Mouse (Mus musculus): ENCODE measurements around the gene Zbtb49.

Gene Zbtb49

DNA sequence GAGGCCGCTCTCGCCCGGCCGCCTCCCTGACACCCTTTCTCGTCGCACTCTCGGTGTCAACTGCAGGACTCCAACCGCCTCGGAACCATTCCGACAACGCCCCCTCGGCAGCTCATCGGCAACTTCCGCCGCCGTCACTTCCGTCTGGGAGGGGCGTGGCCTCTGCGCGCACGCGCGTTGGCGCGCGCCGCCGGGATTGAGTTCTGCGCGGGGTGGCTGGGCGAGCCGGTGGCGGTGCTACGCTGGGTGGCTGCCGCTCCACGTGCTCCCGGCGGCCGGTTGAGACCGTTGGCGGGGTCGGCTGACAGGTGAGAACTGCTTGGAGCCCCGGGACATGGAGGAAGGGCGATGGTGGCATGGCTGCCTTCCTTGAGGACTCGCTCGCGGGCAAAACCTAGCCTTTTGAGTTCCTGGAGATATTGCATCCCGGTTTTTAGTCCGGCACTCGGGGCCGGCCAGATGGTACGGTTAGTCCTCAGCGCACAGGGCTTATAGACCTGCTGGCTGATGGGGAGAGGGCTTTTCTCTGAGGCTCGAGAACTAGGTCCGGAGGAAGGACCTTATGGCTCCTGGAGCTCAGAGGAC lies at the start of gene Zbtb49, which contains the start of gene Lyar:
TSS of gene Zbtb49 (minus strand) at position 130 of the 585 bp plus-strand sequence.
TSS of gene Lyar (plus strand) at position 143 of the 585 bp plus-strand sequence.
- peak; percentile 82 for DNase-seq (ENCODE audit: low read depth)

DNA sequence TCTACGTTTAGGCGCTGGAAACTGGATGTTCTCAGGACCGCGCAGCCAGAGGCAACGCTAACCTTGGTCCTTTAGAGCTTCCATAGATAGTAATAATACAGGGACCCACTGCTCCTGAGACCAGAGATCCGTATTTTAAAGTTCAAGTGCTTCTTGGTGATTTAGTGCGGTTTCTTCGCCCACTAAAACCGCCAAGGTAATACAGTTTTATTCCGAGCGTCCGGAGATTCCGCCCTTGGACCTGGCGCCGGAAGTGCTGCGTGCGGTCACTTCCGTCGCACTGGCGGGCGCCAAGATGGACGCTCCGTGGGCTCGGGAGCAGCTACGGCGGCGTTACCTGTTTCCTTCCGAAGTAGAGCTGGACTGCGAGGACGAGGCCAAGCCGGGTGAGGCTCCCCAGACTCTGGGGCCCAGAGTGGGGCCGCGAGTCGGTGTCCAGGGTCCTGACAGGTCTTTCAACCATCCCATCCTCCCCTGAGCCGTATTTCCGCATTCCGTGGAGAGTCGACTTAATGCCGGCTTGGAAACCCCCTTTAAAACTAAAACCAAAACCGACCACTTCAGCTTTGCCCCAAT lies 39.9 kb upstream of the Zbtb49 start, which contains the start of gene Tmem128:
TSS of gene Tmem128 (plus strand) at position 79 of the 576 bp plus-strand sequence.
- DNase-seq (ENCODE audit: low read depth), result no peak

DNA sequence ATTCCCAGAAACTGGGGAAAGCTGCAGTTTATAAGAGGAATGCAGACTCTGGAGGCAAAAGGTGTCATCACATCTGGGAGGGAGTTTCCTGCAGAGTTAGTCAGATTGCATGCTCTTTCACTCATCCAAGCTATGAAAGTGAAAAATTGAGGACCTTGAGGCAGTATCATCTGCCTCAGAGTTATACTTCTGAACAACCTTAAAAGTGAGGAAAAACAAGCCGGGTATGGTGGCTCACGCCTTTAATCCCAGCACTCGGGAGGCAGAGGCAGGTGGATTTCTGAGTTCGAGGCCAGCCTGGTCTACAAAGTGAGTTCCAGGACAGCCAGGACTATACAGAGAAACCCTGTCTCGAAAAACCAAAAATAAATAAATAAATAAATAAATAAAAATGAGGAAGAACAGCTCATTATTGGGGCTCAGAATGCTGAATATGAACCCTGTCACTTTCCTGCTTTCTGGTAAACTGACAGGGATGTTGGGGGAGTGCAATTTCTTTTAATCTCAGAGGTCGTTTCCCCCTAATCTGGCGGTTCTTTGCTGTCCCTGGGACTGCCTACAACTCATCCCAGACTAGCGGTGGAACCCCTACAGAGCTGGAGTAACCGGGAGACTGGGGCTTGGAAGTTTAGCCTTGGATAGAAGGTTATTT lies 39.3 kb upstream of the Zbtb49 start:
- no peak for DNase-seq (ENCODE audit: low read depth)

DNA sequence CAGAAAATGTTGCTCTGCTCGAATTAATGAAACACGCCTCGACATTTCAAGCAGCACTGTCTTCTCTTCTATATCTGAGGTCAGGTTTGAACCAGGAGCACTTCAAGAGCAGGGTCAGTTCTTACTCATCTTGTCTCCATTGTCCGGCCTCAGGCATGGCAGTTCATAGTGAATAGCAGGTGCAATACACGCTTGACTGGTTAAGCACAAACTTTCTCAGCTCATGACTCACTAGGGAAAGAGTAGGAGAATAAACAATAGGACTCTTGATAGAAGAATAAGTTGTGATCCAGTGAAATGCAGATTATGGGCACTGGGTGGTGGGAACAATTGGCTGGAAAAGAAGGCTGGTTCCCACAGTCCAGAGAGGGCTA lies 38.5 kb upstream of the Zbtb49 start:
- no peak for DNase-seq (ENCODE audit: low read depth)

DNA sequence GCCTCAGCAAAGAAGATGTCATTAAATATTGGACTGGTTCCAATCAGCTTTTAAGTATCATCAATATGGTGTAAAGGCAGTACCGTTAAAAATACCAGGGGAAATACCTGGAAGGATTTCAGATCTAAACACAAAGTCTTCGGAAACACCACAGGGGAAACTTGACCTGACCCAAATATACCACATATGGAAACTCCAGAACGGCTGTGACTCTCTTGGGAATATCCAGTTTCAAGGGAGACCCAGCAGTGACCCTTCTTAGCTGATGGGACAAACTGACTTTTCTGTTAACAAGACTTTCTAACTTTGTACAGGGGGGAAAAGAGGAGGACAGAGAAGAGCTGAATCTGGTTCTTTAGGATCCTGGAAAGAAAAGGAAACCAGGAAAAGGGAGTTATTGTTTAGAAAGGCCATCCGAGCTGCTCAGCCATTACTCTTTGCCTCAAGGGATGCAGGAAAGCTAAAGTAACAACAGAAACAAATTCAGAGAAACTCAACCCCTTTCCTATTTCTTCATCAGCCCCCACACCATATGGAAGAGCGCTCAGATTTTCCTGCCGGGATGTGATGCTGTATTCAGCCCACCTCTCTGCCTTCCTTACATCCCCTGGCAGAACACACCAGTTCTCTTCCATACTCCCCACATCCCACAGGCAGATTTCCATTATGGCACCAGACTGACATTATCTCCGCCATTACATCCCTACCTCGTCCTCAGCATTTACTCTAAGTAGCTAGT lies 37.9 kb upstream of the Zbtb49 start:
- DNase-seq (ENCODE audit: low read depth), result no peak

DNA sequence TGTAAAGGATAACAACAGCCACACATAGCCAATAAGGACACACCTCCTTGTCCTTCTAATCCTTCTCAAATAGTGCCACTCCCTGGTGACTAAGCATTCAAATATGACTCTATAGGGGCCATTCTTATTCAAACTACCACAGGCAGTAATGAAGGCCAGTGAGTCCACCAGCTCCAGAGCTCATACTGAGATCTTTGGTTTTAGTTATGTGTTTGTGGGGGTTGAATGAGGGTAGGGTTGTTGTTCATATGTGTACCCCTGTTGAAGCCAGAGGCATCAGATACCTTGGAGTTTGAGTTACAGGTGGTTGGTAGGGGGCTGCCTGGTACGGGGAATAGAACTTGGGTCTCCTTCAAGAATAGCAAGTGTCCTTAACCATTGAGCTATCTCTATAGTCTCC lies 36.3 kb upstream of the Zbtb49 start:
- no peak for DNase-seq (ENCODE audit: low read depth)

DNA sequence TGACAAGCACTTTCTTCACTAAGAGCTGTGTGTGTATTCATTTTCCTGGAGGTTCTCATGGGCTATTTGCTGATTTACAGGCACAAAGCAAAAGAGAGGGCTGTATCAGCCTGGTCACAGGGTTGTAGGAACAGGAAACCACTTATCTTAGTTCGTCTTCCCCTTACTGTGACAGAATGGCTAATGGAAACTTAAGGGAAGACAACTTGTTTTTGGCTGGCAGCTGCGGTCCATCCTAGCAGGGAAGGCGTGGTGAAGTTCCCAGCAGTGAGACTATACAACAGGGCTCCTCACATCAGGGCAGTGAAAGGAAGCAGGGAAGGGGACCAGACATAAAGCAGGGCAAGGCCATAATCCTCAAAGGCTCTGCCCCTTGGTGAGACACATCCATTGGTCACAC lies 35.4 kb upstream of the Zbtb49 start:
- no peak for DNase-seq (ENCODE audit: low read depth)

DNA sequence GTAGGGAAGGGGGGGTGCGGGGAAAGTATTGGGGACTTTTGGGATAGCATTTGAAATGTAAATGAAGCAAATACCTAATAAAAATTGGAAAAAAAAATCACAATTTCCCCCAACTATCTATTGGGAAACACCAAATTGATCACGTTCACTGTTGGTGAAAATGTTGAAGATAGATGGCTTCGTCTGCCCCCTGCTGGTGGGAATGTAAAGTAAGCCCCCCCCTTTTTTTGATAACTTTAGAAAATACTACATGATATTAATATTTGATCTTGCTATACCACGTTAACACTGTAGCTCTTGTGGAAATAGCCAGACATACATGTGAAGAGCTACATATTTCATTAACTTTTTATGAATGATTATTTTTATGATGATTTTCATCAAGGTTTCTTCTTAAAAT lies 34.9 kb upstream of the Zbtb49 start:
- DNase-seq (ENCODE audit: low read depth), result no peak

DNA sequence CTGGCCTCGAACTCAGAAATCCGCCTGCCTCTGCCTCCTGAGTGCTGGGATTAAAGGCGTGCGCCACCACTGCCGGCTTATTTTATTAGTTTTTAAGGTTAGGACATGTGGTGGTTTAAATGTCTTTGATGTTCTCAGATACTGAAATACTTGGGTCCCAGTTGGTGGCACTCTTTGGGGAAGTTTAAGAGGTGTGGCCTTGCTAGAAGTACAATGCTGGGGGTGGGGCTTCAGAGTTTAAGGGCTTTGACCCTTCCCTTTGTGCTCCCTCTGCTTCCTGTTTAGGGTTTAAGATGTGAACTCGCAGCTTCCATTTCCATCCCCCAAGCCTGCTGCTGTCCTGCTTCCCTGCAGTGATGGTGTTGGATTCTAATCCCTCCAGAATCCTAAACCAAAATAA lies 21.7 kb upstream of the Zbtb49 start:
- DNase-seq (ENCODE audit: low read depth), result no peak

DNA sequence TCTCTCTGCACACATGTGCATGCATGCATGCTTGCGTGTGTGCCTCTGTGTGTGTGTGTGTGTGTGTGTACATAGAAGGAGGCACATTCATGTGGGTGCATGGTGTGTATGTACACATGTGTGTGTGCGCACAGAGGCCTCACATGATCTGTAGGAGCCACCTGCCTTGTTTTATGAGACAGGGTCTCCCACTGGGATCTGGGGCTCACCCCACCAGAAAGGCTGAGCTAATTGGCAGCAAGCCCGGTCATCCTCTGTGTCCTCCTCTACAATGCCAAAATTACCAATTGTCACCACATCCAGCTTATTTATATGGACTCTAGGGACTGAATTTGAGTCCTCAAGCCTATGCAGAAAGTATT lies 21.2 kb upstream of the Zbtb49 start:
- no peak for DNase-seq (ENCODE audit: low read depth)

DNA sequence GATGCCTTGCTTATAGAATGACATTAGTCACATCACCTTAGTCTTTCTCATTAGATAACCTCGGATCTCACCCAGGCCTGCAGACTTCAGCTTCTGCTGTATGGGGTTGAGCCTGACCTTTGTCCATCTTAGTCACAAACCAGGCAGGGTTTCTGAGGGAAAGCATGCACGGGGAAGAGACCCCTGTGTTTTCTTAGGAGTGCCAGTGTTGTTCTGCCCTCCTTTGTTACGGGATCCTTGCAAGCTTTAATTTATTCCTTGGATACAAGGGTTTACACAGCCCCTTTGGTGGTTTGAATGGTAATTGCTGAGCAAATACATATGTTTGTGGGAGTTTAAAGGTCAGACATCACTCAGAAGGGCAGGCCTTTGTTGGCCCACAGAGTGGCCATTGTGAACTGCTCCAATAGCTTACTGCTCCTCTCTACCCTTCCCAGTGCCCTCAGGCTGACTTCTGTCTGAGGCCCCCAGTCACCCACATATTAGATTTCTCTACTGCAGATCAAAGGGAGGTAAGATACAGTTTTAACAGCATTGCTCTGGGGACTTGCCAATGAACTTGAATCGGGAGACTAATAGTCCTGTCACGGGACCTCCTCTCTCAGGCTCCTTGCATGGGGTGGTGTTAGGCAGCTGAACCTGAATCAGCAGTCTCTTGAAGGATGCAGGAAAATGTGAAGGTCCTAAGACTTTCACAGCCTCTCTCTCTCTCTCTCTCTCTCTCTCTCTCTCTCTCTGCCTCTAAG lies 20.6 kb upstream of the Zbtb49 start:
- no peak for DNase-seq (ENCODE audit: low read depth)

DNA sequence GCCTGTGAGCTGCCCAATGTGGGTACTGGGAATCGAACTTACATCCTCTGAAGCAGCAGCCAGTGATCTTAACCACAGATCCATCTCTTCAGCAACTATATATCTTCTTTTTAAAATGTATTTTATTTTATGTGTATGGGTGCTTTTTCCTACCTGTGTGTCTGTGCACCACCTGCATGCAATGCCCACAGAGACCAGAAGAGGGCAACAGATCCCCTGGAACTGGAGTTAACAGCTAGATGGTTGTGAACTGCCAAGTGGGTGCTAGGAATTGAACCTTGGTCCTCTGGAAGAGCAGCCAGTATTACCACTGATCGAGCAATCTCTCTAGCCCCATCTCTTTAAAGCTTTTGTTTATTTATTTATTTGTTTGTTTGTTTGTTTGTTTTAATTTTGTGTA lies 16.4 kb upstream of the Zbtb49 start:
- DNase-seq (ENCODE audit: low read depth), result no peak

DNA sequence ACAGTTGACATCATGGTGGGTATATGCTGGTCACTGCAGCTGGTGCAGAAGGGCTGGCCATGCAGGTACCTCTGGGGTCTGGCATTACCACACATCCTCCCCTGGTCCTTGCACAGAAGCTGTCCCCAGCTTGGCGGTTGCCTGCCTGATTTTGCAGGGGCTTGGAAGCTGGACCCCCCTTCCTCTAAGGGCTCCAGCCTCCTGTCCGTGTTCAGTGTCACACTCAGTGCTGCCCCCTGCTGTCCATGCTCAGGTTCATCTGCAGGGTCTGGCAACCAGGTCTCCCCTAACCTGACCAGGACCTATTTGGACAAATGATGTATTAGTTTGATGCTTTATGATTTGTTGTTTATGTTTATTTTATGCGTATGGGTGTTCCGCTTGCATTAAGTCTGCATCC lies 15.2 kb upstream of the Zbtb49 start:
- DNase-seq (ENCODE audit: low read depth), result peak; percentile 29

DNA sequence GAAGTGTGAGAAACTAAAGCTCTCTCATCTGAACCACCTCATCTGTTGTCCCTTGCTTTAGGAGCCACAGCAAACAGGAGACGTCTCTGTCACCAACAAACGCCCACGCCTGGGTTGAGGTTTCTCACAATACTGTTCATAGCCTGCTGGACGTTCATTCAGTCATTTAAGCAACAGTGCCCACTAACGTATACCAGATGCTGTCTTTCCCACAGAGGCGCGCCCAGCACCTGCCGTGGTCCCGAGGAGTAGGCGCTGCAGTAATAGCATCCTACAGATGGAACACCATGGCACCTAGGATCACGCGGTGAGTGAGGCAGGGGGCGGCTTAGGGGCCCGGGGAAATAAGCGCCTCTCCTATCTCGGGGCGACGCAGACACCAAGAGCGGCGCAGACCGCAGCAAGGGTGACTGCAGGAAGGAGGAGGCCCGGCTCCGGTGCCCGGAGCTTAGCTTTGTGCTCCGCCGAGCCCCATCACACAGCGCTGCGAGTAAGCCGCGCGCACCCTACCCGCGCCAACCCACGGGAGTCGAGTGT lies 418 bp downstream of the Zbtb49 start:
- DNase-seq (ENCODE audit: low read depth), result peak; percentile 33

DNA sequence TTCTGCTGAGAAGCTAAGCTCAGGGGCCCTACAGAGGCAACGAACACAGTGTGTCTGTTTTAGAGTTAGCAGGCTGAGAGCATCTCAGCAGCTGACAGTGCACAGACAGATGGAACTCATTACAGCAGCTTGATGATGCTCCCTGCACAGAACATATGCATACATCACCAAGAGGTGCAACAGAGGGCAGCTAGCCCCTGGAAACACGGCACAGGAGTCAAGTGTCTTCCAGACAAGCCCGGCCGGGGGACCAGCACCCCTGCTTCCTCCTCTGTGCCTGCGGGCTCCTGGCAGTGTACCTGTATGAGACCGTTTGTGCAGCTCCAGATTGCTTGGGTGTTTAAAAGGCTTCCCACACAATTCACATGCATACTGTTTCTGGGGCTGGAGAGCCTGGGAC lies 7.2 kb downstream of the Zbtb49 start:
- no peak for DNase-seq (ENCODE audit: low read depth)

DNA sequence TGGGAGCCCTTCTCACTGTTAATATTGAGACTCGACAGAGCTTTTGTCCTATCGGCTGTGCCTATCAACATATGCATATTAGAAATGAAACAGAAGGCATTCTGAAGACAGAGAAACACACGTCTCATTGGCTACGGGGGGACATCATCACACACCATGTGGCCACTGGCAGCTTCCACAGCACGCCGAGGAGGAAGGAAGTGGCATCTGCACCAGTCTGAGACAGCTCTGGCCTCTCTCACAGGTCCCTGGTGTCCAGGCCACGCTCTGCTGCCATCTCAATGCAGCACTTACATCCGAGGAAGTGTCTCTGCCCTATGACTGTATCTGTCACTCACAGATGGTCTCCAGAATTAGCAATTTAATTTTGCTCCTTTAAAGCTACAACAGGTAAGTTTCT lies 8.6 kb downstream of the Zbtb49 start:
- no peak for DNase-seq (ENCODE audit: low read depth)

DNA sequence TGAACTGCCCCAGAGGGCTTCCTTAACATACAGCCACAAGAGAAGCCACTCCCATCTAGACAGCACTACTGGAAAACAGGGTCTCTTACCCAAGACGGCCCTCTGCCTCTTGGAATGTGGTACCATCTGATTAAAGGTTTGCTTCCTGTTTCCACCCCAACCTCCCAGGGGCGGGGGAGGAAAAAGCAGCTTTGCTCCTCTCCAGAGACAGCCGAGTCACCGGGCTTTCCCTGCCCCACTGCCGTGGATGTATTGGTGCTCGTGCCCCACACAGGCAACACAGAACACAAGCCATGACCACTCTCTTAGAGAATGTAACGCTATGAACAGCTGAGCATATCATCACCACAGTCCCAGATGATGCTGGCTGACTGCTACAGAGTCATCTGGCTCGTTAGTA lies 11.3 kb downstream of the Zbtb49 start:
- DNase-seq (ENCODE audit: low read depth), result no peak

DNA sequence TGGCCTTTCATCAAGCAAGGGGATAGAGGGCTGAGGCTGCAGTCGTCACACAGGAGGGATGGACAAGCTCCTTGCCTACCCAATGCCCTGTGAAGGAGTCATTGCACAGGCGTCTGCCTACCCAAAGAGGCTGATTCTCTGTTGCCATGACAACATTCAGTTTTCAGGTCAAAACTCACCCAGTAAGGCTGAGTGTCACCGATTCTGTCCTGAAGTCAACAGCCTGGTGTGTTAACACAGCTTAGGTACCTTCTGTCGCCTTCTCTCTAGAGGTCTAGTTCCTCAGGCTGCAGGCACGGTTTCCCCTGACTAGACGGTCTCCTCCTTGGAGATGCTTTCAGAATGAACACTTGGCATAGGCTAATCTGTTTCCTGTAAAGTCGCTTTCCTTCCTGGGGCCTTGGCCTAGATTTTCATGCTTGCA lies 14.9 kb downstream of the Zbtb49 start:
- no peak for DNase-seq (ENCODE audit: low read depth)

DNA sequence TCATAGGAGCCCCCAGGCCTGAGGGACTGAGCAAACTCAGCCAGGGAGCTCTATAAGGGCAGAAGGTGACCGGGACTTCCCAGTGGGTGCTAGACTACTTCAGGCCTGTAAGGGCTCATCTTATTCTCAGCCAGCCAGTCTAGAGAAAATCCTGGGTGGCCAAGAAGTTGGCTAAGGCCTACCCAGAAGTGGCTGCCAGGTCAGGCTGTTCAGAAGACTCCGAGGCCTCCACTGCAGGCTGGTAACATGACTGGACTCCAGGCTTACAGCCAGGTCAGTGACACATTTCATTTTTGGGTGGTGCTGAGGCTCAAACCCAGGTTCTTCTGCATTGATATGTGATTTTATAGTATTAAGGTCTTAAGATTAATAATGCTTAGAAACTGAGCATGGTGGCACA lies 20.6 kb downstream of the Zbtb49 start:
- DNase-seq (ENCODE audit: low read depth), result no peak

DNA sequence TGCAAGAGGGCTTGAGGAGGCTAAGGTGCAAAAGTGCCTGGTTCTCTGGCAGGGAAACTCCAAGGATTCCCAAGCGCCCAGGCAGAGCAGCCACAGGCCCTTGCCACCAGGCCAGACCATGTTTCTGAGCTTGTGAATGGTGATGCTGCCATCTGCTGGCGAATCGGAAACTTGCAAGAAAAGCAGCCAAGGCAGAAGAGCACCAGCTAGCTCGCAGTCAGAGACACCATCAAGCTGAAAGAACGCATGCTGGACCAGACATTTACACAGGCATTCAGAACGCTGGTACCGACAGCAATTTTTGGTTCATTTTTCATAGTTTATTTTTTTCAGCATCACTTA lies 22.8 kb downstream of the Zbtb49 start:
- DNase-seq (ENCODE audit: low read depth), result peak; percentile 63

DNA sequence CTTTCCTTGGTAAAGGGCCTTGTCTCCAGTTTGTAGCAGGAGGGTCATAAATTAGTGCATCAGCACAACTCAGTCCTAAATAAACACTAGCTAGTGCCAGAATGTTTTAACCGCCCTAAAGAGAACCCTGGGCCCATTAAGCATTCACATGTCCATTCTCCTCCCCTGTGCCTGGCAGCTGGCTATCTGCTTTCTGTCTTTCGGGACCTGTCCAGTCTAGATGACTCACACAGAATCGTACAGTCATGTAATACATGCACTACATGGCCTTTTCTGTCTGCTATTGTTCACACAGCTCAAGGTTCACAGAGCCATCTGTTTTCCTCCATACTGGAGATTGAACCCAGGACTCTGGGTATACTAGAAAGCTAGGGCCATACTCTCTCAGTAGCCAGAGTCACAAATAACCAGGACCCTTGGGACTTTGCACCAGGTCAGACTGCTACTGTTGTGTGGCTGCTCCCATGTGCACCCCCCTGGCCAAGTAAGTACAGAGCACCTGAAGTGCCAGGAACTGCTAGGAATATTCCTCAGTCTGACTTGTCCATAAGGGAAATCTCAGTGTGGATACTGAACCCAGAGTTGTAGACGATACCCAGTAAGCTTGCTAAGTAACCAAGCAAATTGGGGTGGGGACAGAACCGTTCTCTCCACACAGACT lies 23.3 kb downstream of the Zbtb49 start:
- DNase-seq (ENCODE audit: low read depth), result no peak

DNA sequence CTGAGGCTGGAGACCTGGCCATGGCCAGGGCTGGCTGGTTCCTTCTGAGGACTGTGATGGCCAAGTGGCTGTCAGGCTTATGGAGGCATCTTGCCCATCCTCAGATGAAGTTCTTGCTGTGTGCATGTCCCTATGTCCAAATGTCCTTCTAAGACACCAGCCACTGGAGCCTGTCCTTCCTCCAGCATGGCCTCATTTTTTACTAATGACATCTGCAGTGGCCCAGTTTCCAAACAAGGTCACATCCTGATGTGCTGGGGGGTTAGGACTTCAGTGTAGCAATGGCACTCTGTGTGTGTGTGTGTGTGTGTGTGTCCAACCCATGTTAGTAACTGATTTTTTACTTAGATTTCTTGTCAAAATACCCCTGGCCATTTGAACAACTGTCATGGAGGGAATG lies 24.3 kb downstream of the Zbtb49 start:
- DNase-seq (ENCODE audit: low read depth), result no peak

All from c-Kit-positive CD71-negative TER-119-negative erythroid progenitor cells, embryonic 14.5 days (primary cell).